Mouse (Mus musculus) hindbrain, embryonic 14.5 days (tissue): ENCODE measurements around the gene Krt18. TPM values are rescaled to one million over a fixed set of nuclear protein-coding genes. Genes with fewer than 3 reads are reported as not detected.
"Not testable (repeated sequence)": the region's sequence is repeated elsewhere in the genome, so short reads cannot be mapped to it uniquely, and the experiment has no call there.

Experiments
- ATAC-seq: fragments of 200-750 bp; cut with Nextera tagmentation; 2 replicates; pipeline ENCODE4 v1.8.0; 2017; ENCODE audit warnings: moderate number of reproducible peaks, mild to moderate bottlenecking, moderate TSS enrichment, moderate library complexity; ENCODE audit not compliant: low FRiP score
- DNase-seq: peaks from one replicate; pipeline ENCODE4 v3.0.0-alpha.2; 2015; ENCODE audit warnings: low spot score
- H3K27ac ChIP-seq: fragments of 300-500 bp; sonication (generic); 2 replicates; pipeline ENCODE4 v1.5.1; 2014; ENCODE audit warnings: mild to moderate bottlenecking, moderate library complexity
- H3K27me3 ChIP-seq: fragments of 300-500 bp; sonication (generic); 2 replicates; pipeline ENCODE4 v1.6.1; 2014; ENCODE audit warnings: mild to moderate bottlenecking, low read length, mixed read lengths; ENCODE audit not compliant: control insufficient read depth, insufficient read depth
- H3K36me3 ChIP-seq: fragments of 300-500 bp; sonication (generic); replicated peaks from 2 replicates; pipeline ENCODE4 v1.6.1; 2014; ENCODE audit not compliant: control insufficient read depth, insufficient read depth
- H3K4me1 ChIP-seq: fragments of 300-500 bp; sonication (generic); replicated peaks from 2 replicates; pipeline ENCODE4 v1.6.1; 2014; ENCODE audit warnings: antibody characterized with exemption, low read length, mixed read lengths; ENCODE audit not compliant: control insufficient read depth, insufficient read depth
- H3K4me2 ChIP-seq: fragments of 300-500 bp; sonication (generic); replicated peaks from 2 replicates; pipeline ENCODE4 v1.6.1; 2014; ENCODE audit warnings: mild to moderate bottlenecking, moderate library complexity
- H3K4me3 ChIP-seq: fragments of 300-500 bp; sonication (generic); replicated peaks from 2 replicates; pipeline ENCODE4 v1.5.1; 2014; ENCODE audit warnings: mild to moderate bottlenecking, low read length
- H3K9ac ChIP-seq: fragments of 300-500 bp; sonication (generic); 2 replicates; pipeline ENCODE4 v1.6.1; 2014
- H3K9me3 ChIP-seq: fragments of 300-500 bp; sonication (generic); 2 replicates; pipeline ENCODE4 v1.6.1; 2016; ENCODE audit warnings: low read length; ENCODE audit not compliant: control insufficient read depth
- WGBS: fragments of 180-500 bp; shearing (Covaris S2); extraction: QIAGEN DNeasy Blood & Tissue Kit; methylation state at CpG from one replicate; pipeline ENCODE4 v1.1.7; 2014; 5-methylcytosine and 5-hydroxymethylcytosine counted together
- polyA plus RNA-seq: library from polyadenylated mRNA; unstranded; fragments of >200 nt; fragmentation: Nextera tagmentation; extraction: Ambion mirVana; gene quantifications from 2 replicates; pipeline ENCODE4 v1.2.1, GENCODE M21; 2014

The Krt18 gene
- polyA plus RNA-seq, 1 experiment from 2014 or later, result 15.7 TPM

DNA sequence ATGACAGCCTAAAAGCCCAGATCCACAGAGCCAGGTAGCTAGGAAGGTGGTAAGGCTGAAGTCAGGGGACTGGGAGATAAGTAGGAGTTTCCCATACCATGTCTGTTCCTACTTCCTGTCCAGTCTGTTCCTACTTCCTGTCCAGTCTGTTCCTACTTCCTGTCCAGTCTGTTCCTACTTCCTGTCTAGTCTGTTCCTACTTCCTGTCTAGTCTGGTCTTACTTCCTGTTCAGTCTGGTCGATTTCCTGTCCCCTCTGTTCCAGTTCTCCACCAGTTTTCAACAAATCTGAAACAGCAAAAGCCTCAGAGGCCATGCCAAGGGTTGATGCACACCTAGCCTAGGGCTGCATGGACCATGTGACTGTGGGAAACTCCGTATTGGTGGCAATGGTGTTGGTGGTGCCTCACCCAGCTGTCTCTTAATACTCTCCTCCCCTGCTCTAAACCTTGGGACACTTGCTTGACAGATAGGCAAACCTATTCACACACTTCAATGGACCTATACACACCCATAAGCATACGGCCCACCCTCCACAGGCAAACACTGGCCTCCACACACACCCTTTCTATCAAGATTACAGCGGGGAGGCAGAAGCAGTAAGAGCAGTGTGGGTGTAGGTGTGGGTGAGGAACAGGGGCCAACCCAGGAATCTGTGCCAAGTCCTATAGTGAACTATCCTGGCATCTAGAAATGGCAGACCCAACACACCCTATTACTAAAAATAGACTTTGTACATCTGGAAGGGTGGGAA, 32.3 kb upstream of the Krt18 start:
- DNase-seq, result no peak
- peaks cover 5% of the 10 kb centered on the region; the same call in 1 of the 2 replicates for H3K9me3 ChIP-seq
- no peak for ATAC-seq
- H3K27ac ChIP-seq, result no peak overlapping the region
- no peak overlapping the region for H3K4me3 ChIP-seq
- H3K36me3 ChIP-seq, result no peaks in the 10 kb centered on the region
- no peaks in the 10 kb centered on the region for H3K4me1 ChIP-seq
- 88% methylated on average over 4 of the region's 4 CpGs for WGBS
- H3K4me2 ChIP-seq, result no peak overlapping the region
- peaks cover 6% of the 10 kb centered on the region for H3K27me3 ChIP-seq
- no peak overlapping the region for H3K9ac ChIP-seq

DNA sequence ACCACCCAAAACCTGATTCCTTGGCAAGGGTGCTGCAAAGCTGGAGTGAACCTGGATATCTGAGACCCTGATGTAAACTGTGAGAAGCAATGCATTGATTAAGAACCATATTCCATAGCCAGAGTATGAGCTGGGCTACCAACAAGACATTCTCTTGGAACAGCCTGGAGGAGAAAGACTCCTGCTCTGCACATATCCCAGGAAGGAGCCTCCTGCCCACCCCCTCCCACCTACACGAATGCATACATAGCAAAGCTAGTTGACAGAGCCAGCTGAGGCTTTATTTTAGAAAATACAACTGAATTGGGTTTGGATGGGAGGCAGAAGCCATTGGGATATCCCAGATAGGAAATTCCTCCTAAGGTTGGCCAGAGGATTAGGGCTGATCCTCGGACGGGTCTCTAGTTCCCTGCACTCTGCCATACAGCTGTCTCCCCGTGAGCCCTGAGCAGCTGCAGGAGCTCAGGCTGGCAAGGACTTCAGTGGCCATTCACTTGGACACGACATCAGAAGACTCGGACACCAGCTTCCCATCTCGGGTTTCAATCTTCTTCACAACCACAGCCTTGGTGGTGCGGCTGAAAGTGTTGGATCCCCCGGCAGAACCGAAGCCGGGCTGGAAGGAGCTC, 31.4 kb upstream of the Krt18 start:
- H3K9ac ChIP-seq, H3K4me3 ChIP-seq, H3K4me1 ChIP-seq, ATAC-seq, H3K27ac ChIP-seq, DNase-seq, H3K9me3 ChIP-seq, H3K36me3 ChIP-seq, H3K27me3 ChIP-seq, H3K4me2 ChIP-seq: not testable (repeated sequence)
- 81% methylated on average over 10 of the region's 11 CpGs for WGBS

DNA sequence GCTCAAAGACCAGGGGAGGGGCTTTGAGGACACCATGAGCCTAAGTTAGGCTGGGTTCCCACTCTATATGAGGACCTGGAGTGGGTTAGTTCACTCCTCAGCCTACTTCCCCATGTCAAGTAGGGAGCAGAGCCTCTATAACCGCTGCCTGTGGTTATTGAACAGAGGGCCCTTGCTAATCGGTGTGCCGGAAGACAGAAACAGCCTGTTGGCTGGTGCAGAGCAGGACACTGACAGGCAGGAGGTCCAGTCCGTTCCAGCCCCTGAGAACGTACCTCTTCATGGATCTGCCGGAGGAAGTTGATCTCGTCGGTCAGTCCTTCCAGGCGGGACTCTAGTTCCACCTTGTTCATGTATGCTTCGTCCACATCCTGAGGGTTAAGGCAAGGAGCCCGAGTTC, 28.8 kb upstream of the Krt18 start:
- ATAC-seq, result no peak
- no peak overlapping the region for H3K4me3 ChIP-seq
- peaks cover 5% of the 10 kb centered on the region; the same call in 1 of the 2 replicates for H3K9me3 ChIP-seq
- H3K4me1 ChIP-seq, result 0 out of 2 replicates have a peak, but pooled peaks cover 7% of the 10 kb centered on the region
- H3K9ac ChIP-seq, result no peak overlapping the region
- WGBS, result 90% methylated on average over 11 of the region's 11 CpGs
- H3K4me2 ChIP-seq, result no peak overlapping the region
- H3K27ac ChIP-seq, result no peak overlapping the region
- no peaks in the 10 kb centered on the region for H3K36me3 ChIP-seq
- DNase-seq, result no peak
- peaks cover 32% of the 10 kb centered on the region for H3K27me3 ChIP-seq

DNA sequence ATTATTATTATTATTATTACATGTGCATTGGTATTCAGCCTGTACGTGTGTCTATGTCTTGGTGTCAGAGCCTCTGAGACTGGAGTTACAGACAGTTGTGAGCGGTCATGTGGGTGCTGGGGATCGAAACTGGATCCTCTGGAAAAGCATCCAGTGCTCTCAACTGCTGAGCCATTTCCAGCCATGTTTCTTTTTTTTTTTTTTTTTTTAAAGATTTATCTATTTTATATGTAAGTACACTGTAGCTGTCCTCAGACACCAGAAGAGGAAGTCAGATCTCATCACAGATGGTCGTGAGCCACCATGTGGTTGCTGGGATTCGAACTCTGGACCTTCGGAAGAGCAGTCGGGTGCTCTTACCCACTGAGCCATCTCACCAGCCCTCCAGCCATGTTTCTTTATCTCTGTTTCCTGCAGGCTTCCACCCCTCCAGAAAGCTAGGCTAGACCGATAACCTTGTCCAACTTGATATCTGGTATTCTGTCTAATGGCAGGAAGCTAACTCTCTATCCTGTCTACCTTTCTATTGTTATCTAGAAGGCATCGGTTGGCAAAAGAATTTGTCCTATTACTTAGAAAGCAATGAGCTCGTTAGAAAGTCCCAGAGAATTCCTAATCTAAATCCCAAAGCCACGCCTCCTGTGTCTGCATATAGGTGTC, 28.2 kb upstream of the Krt18 start:
- Histone ChIP-seq H3K9ac (no peak overlapping the region), H3K4me2 (no peak overlapping the region), H3K27ac (no peak overlapping the region), H3K36me3 (no peaks in the 10 kb centered on the region), H3K4me3 (no peak overlapping the region), H3K9me3 (peaks cover 5% of the 10 kb centered on the region; the same call in 1 of the 2 replicates), H3K27me3 (peaks cover 39% of the 10 kb centered on the region), H3K4me1 (0 out of 2 replicates have a peak, but pooled peaks cover 7% of the 10 kb centered on the region)
- DNase-seq, result no peak
- WGBS, result 90% methylated on average over 11 of the region's 11 CpGs
- ATAC-seq, result no peak

DNA sequence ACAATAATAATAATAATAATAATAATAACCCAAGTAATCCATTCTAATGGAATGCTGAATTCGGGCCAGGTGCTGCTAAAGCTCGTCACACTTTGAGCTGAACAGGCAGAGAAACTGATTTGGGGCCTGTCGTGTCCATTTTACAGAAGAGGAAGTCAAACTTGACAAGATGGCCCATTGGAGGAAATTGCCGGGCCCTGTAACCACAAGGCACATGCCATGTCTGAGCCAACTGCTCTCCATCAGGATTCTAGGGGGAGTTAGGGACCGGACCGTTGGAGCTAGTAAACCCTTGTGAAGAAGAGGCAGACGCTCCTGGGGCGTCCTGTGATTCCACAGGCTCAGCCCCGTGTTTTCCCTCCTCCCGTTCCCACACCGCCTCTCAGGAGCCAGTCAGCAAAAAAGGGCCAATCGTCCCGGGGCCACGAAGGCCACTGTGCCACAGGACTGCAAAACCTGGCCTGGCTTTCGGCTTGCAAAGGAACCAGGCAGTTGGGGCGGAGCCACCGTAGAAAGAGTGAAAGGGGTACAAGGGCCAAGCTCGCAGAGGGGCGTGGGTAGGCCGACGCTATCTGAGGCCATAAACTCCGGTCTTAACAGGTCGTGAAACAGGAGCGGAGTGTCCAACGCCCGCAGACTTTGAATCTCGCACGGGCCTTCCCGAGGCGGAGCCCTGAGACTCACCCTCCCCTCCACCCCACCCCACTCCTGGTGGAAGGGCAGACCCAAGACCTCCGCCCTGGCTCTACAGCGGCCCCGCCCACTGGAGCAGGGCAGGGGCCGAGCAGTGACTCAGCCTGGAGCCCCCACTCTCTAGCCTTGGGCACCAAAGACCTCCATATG, 25.1 kb upstream of the Krt18 start:
- H3K27me3 ChIP-seq, result peaks cover 54% of the 10 kb centered on the region

DNA sequence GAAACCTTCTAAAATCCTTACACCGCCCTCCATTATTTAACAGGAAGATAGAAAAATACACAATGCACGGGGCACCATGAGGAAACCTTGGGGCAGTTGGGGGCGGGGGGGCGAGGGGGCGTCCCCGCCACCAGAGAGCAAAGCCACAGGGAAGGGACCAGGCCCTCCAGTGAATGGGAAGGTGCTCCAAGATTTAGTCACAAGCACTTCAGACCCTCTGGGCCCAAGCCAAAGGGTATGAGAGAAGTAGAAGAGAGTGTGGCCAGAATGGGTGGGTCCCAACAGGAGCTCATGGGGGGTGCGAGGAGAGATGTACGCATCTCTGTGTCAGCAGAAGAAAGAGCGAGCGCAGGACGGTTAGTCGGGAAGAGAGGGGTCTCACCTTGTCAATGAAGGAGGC, 24.5 kb upstream of the Krt18 start:
- Histone ChIP-seq H3K27me3 (peaks cover 54% of the 10 kb centered on the region), H3K9ac (no peak overlapping the region), H3K36me3 (no peaks in the 10 kb centered on the region), H3K9me3 (no peaks in the 10 kb centered on the region), H3K4me2 (peak overlapping the region; percentile 47), H3K4me1 (peaks cover 26% of the 10 kb centered on the region), H3K4me3 (peak overlapping the region; percentile 14), H3K27ac (no peak overlapping the region)
- no peak for DNase-seq
- ATAC-seq, result no peak
- 17% methylated on average over 12 of the region's 12 CpGs for WGBS

More for the DNA sequence above, 25.1 kb upstream of the Krt18 start:
- Histone ChIP-seq H3K9me3 (no peaks in the 10 kb centered on the region), H3K9ac (peak overlapping the region; percentile 42; the same call in 1 of the 2 replicates), H3K4me2 (peak overlapping the region; percentile 47), H3K27ac (no peak overlapping the region), H3K4me3 (peak overlapping the region; percentile 14), H3K36me3 (no peaks in the 10 kb centered on the region), H3K4me1 (peaks cover 21% of the 10 kb centered on the region)
- DNase-seq (no peak), ATAC-seq (no peak)
- 3% methylated on average over 34 of the region's 34 CpGs for WGBS

DNA sequence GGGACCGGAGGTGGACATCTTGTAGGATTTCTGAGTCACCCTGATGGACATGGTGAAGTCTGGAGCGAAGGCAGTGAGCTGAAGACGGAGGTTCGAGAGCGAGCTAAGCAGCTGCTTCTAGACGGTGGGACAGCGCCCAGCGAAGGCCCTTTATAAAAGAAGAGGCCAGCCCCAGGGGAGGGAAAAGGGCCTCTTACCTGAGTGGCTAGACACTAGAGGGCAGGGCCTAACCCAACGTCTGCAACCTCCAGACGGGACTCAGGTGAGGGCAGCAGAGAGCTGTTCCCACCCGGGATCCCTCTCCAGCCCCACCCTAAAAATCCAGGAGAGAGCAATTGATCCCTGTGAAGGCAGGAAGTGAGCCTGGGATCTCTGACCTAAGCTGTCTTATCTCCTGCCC, 23.8 kb upstream of the Krt18 start, which contains the start of gene Krt8:
Gene Krt8 (minus strand): TSS at position 294 of the 400 bp plus-strand sequence.
- H3K4me1 ChIP-seq, result peaks cover 26% of the 10 kb centered on the region
- no peak for DNase-seq
- H3K9me3 ChIP-seq, result no peaks in the 10 kb centered on the region
- ATAC-seq, result no peak
- H3K4me2 ChIP-seq, result peak within 1 kb of the TSS; percentile 47
- no peak within 1 kb of the TSS for H3K9ac ChIP-seq
- no peak within 1 kb of the TSS for H3K27ac ChIP-seq
- peaks cover 54% of the 10 kb centered on the region for H3K27me3 ChIP-seq
- WGBS, result 13% methylated on average over 10 of the region's 11 CpGs
- H3K4me3 ChIP-seq, result peak within 1 kb of the TSS; percentile 14
- no peaks in the 10 kb centered on the region for H3K36me3 ChIP-seq

DNA sequence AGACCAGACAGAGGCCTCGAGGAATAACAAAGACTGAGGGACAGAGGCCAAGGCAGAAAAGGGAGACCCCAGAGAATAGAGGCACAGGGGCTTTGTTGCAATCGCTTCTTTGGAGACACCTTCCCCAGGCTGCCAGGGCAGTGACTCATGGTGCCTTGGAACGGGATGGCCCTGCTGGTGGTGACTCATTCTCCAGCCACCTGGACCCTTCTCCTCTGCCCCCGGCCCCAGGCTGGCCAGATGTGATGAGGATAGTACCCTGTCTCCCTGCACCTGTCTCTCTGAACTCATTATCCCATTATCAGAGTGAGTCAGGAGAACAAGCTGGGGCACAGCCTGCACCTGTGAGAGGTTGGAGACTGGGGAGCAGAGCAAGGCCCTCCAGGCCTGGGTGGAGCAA, 22.7 kb upstream of the Krt18 start:
- Histone ChIP-seq H3K4me3 (no peak overlapping the region), H3K9me3 (no peaks in the 10 kb centered on the region), H3K9ac (no peak overlapping the region), H3K4me1 (peaks cover 26% of the 10 kb centered on the region), H3K4me2 (no peak overlapping the region), H3K36me3 (no peaks in the 10 kb centered on the region), H3K27me3 (peaks cover 54% of the 10 kb centered on the region), H3K27ac (no peak overlapping the region)
- ATAC-seq (no peak), DNase-seq (no peak)
- 27% methylated on average over 4 of the region's 4 CpGs for WGBS
